Mouse (Mus musculus): Measurements from ENCODE around the gene Nap1l1.

- TF ChIP-seq CTCF (IDR thresholded peaks at IDR 0.05; ENCODE audit: low read depth, low read length) (no peak), POLR2A (IDR thresholded peaks at IDR 0.05; ENCODE audit: borderline replicate concordance, low read depth, low read length) (no peak)
Measured at GRCm38 (mm10) chr10:111543106-111543505, 70.1 kb downstream of the Nap1l1 start.
